Mouse (Mus musculus): ENCODE measurements at regions not wholly inside any gene's neighbourhood (a gene's known extent, or its start where the extent isn't known, plus 50 kb on each side); places are given as distances from the start of the nearest gene placed in this dataset.
"Not testable (repeated sequence)": the region's sequence is repeated elsewhere in the genome, so short reads cannot be mapped to it uniquely, and the experiment has no call there.

DNA sequence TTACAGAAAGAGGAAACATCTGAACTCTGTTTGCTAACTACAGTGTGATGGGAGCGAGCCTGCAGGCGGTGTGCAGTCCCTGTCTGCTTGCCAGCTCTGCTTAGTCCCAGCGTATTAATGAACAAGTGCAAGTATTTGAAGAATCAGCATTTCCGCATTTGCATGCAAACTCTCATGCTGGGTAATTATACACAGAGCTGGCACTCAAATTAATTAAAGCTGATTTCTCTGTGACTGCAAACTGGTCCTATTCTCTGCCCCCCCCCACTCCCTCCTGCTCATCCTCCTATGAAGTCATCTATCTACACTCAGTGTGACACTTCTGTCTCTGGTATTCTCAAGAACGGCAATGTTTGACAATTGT, 85.1 kb upstream of the Adgrl2 start:
- DNase-seq (ENCODE audit: low spot score in 2 of 2) = no peak

DNA sequence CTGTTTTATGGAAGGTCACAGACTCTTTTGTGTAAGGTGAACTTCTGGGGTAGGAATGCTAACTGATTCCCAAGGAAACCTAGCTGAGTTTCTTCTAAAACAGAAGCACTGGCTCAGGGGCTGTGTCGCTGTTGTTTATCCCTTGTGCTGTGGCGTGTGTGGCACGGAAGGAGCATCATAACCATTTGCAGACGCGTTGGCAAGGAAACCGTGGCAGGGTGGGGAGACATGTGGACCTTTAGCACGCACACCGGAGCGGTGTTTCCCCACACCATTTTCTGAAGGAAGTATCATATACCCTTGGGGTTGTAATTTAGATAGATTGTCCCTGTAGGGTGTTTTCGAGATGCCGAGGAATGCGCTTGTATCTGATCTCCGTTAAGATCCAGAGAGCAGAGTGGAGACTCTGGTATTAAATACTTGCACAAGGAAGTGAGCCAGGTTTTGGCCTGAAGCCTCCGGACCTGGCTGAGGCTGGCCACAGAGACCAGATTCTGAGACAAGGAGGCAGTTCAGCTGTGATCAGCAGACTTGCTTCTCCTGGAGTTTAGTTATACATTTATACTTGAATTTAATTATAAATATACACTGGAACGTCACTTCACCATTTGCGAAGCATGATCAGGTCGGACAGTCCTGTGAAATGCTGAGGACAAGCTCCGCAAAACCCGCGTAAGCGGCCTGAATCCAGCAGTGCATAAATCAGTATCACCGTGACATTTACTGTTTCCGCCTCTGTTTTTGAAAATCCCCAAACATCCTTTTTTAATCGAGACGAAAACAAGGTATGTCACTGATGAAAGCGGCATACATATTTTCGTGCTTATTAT, 84.5 kb upstream of the Adgrl2 start:
- no peak for DNase-seq (ENCODE audit: low spot score in 2 of 2)

DNA sequence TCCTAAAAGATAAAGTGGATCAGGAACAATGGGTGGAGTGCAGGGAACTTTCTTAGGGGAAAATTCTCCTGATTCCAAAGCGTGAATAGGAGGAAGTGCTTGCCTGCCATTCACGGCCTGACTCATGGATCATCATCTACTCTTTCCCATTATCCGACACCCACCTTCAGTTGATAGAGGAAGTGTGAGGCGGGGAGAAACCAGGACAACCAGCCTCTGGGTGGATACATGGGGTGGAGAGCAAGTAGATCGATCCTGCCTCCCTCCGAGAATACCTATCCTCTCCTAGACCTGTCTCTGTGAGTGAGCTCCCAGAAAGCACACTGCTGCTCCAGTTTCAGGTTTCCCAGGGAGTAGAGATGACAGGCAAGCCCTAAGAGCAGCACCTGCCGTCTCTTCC, 79.8 kb upstream of the Adgrl2 start:
- DNase-seq (ENCODE audit: low spot score in 2 of 2) = no peak

DNA sequence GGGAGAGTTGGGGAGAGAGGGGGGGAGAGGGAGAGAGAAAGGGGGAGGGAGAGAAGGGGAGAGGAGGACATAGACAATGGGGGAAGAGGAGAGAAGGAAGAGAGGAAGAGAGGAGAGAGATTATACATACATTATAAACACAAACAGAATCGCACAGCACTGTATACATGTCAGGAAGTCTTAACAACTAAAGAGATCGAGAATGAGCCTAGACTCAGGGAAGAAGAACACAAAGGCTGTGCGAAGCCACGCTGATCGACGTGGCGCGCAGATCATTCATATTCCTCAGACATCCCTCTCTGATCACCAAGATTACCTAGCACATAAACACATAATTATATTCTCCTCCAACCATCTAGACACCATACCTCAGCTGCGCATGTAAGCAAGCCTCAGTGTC, 79.1 kb upstream of the Adgrl2 start:
- DNase-seq (ENCODE audit: low spot score in 2 of 2) = no peak

DNA sequence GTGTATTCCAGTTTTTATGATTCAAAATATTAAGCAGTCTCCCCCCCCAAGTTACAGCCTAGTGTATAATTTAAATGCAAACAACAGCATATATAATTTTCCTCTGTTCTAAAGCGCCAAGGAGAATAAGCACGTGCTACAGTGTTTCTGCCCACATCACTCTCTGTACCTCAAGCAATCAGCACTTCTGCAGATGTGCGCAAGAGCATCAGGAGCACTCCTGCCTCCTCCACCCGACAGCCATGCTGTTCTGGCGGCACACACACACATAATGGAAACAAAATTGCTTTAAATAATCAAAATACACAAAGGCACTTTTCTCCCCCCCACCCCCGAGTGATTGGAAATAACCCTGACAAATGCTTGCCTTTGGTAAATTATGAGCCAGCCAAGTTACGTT, 78.5 kb upstream of the Adgrl2 start:
- DNase-seq (ENCODE audit: low spot score in 2 of 2) = no peak

DNA sequence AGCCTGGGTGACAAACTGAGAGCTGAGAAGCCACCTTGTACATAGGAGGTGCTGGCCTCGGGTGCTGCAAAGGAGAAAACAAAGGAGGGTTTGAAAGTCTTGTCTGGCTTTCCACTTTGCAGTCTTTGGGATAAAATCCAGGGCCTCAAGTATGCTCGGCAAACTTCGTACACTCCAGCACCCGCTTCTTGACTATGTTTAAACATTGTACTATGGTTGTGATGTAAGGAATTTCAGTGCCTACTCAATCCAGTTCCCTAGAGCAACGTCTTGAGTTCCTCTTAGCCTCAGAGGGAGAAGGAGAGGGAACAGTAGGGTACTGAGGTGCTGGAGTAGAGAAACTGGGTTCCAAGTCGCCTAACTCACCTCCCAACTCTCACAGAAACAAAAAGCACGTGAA, 77.4 kb upstream of the Adgrl2 start:
- no peak for DNase-seq (ENCODE audit: low spot score in 2 of 2)

DNA sequence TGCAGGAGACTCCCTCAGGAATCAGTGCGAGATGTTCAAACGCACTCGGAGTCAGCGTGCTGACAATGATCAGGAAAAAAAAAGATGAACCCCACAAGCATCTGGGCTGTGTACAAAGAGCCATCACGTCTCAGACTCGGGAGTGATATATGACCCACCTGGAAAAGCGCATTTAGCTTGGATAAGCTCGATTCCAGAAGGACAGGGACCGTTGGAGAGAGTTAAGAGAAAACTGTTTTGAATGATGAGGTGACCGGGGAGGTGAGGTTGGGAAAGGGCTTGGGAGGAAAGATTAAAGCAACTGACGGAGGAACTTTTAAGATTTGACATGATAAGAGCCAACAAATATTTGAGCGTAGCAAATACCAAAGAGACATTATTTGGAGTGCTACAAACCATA, 64.7 kb upstream of the Adgrl2 start:
- no peak for DNase-seq (ENCODE audit: low spot score in 2 of 2)

DNA sequence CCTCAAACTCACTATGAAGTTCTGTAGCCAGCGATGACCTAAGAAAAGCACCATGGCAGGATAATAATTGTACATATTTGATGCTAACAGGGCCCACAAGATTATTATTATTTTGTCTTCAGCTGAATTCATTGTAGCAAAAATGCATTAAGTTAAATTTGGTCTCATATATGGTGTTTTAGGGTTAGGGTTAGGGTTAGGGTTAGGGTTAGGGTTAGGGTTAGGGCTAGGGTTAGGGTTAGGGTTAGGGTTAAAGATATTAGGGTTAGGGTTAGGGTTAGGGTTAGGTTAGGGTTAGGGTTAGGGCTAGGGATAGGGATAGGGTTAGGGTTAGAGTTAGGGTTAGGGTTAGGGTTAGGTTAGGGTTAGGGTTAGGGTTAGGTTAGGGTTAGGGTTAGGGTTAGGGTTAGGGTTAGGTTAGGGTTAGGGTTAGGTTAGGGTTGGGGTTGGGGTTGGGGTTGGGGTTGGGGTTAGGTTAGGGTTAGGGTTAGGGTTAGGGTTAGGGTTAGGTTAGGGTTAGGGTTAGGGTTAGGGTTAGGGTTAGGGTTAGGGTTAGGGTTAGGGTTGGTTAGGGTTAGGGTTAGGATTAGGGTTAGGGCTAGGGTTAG, 62.0 kb upstream of the Adgrl2 start:
- not testable (repeated sequence) for DNase-seq (ENCODE audit: low spot score in 2 of 2)

DNA sequence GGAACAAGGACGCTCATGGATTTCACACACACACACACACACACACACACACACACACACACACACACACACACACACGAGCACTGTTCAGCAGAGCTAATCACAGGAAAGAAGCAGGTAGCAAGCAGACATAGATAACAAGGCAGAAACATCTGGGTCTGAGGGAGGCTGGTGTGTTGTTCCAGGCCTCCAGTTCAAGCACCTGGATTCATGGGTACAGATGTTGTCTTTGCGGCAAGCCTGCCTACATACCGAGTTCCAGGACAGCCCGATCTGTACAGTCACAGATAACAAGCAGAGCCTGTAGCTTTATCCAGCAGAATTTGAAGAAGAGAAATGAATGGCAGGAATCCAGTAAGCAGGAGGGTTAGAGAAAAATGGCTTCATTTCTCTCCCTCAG, 55.0 kb upstream of the Adgrl2 start:
- no peak for DNase-seq (ENCODE audit: low spot score in 2 of 2)

DNA sequence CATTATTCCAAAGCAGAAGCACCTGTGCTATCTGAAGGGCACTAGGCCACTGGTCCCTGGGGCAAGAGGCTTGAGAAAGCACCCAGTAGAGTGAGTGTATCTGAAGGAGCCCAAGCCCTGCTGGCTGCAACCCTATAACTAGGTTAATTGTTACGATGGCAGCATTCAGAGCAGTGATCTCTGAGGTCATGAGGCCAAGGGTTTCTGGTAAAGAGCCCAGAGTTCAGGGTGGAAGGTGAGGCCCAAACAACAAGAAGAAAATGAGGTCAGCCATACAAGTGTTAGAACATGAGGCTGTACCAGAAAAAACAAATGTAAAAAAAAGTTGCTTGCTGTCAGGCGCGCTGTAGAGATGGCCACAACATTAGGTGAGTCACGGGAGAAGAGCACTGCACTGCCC, 53.5 kb upstream of the Adgrl2 start:
- DNase-seq (ENCODE audit: low spot score in 2 of 2) = no peak

DNA sequence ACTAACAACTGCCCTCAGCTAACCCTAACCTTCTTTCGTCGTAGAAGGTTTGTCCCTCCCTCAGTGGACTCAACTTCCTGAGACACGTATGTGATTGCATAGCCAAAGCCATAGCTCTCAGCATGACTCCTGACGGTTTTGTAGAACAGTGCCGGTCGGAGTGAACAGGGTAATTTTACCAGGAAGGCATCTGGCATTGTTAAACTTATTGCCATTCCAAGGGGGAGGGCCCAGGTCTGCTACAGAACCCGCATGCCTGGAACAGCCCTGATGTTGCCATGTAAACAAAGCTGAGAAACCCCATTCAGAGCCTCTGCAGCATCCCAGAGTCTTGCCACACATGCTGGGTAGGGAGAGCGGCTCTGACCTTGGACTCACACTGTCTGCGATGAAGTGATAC, 52.2 kb upstream of the Adgrl2 start:
- no peak for DNase-seq (ENCODE audit: low spot score in 2 of 2)

DNA sequence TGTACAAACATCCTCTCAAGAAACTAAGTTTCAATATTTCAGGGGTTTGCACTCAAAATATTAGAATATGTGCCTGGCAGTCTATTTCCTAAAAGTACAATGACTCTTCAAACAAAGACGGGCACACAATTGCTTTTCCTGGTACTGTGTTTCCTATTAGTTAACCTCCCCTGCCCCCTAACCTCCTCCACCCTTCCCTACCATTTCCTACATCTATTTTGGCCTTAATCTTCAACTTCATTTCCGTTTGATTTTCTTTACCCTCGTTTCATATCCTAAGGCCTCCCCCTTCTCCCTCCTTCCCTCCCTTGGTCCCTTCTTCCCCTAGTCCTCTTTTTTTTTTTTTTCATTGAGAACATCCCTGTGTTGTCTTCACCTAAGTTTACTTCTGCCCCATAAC, 50.8 kb upstream of the Adgrl2 start:
- DNase-seq (ENCODE audit: low spot score in 2 of 2) = no peak

All from frontal cortex, postnatal 10 days (tissue).